Mouse (Mus musculus): Measurements from ENCODE around the gene Tcl1b4. TPM values are rescaled to one million over a fixed set of nuclear protein-coding genes. Genes with fewer than 3 reads are reported as not detected.

Gene Tcl1b4
- total RNA-seq, 2 experiments from 2014 or later, result not detected

DNA sequence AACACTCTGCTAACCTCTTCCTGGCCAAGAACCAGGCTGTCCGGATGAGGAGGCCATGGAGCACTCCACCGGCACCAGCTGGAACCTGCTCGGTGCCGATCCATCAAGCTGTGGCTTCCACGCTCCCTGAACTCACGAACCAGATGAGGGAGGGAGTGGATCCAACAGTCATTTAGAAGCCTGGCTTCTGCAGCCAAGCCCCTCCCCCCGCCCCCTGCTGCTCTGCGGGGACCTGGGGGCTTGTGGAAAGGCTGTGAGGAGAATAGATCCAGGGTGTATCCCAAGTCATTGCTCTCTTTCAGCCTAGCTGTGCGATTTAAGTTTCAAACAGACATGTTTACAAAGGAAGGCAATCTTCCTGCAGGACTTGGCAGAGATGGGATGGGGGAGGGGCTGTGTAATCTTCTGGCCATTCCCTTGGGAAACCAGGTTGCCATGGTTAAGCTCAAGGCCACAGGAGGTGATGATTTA is 47.0 kb downstream of the Tcl1b4 start:
- DNase-seq, result peak in 1 of 2 experiments; percentile 15

- DNase-seq, result no peak
Observed at GRCm38 (mm10) chr12:105253796-105254195, 52.0 kb downstream of the Tcl1b4 start.

Other genes starting within 250 kb of the Tcl1b4 start
- 10 to 100 TPM; 16.5 to 18.2 TPM for gene Syne3, start 192.1 kb upstream of the Tcl1b4 start, total RNA-seq (2021)
- 100 to 1,000 TPM; 159 to 254 TPM for gene Glrx5, start 169.3 kb upstream of the Tcl1b4 start, total RNA-seq (2021)
- gene Tcl1b2, start 55.9 kb upstream of the Tcl1b4 start, total RNA-seq (2021), result not detected
- not detected for gene Tcl1b1, start 42.3 kb upstream of the Tcl1b4 start, total RNA-seq (2021)
- gene Tcl1b5, start 25.6 kb upstream of the Tcl1b4 start, total RNA-seq (2021), result not detected
- not detected for gene Tcl1b3, start 10.9 kb upstream of the Tcl1b4 start, total RNA-seq (2021)
- gene Tcl1, start 20.8 kb downstream of the Tcl1b4 start, total RNA-seq (2021), result not detected
- under 1 TPM; 0.53 to 0.66 TPM for gene Tunar, start 131.9 kb downstream of the Tcl1b4 start, total RNA-seq (2021)